Mouse (Mus musculus) forebrain, postnatal 0 days (tissue): ENCODE results near the gene Primpol. TPM values are rescaled to one million over a fixed set of nuclear protein-coding genes. Genes with fewer than 3 reads are reported as not detected.
A peak's percentile ranks its signal among the peaks of the same experiment; 100 is the strongest.

Experiments
- ATAC-seq: fragments of 200-750 bp; cut with Nextera tagmentation; 2 replicates; pipeline ENCODE4 v1.8.0; 2017; ENCODE audit warnings: mild to moderate bottlenecking, moderate library complexity
- DNase-seq: peaks from one replicate; pipeline ENCODE4 v3.0.0-alpha.2; 2015
- H3K27ac ChIP-seq: fragments of 300-500 bp; sonication (generic); 2 replicates; pipeline ENCODE4 v1.5.1; 2014; ENCODE audit warnings: low read depth, mild to moderate bottlenecking, antibody characterized with exemption, low read length, moderate library complexity, mixed read lengths
- H3K27me3 ChIP-seq: fragments of 300-500 bp; sonication (generic); 2 replicates; pipeline ENCODE4 v1.6.1; 2014; ENCODE audit warnings: mild to moderate bottlenecking, low read length, mixed read lengths; ENCODE audit not compliant: insufficient read depth
- H3K36me3 ChIP-seq: fragments of 300-500 bp; sonication (generic); 2 replicates; pipeline ENCODE4 v1.6.1; 2014; ENCODE audit warnings: mild to moderate bottlenecking, moderate library complexity; ENCODE audit not compliant: insufficient read depth
- H3K4me1 ChIP-seq: fragments of 300-500 bp; sonication (generic); 2 replicates; pipeline ENCODE4 v1.6.1; 2014; ENCODE audit warnings: antibody characterized with exemption; ENCODE audit not compliant: insufficient read depth
- H3K4me2 ChIP-seq: fragments of 300-500 bp; sonication (generic); 2 replicates; pipeline ENCODE4 v1.6.1; 2014; ENCODE audit warnings: low read depth, mild to moderate bottlenecking, moderate library complexity
- H3K4me3 ChIP-seq: fragments of 300-500 bp; sonication (generic); 2 replicates; pipeline ENCODE4 v1.5.1; 2014; ENCODE audit warnings: low read depth, low read length, mixed read lengths
- H3K9ac ChIP-seq: fragments of 300-500 bp; sonication (generic); 2 replicates; pipeline ENCODE4 v1.6.1; 2014; ENCODE audit warnings: mild to moderate bottlenecking
- H3K9me3 ChIP-seq: fragments of 300-500 bp; sonication (generic); 2 replicates; pipeline ENCODE4 v1.6.1; 2016; ENCODE audit warnings: low read length
- CTCF ChIP-seq: sonication (generic); IDR thresholded peaks from 2 replicates; pipeline ENCODE4 v1.5.1; 2016; ENCODE audit warnings: antibody characterized with exemption, control low read depth, low read depth
- WGBS: fragments of 180-500 bp; shearing (Covaris S2); extraction: QIAGEN DNeasy Blood & Tissue Kit; methylation state at CpG from one replicate; pipeline ENCODE4 v1.1.7; 2014; 5-methylcytosine and 5-hydroxymethylcytosine counted together
- polyA plus RNA-seq: library from polyadenylated mRNA; unstranded; fragments of >200 nt; fragmentation: Nextera tagmentation; extraction: Ambion mirVana; gene quantifications from 2 replicates; pipeline ENCODE4 v1.2.1, GENCODE M21; 2015
- total RNA-seq: library from RNA; depleted of rRNA; stranded (reverse); fragments of >200 nt; gene quantifications from 2 replicates; pipeline ENCODE4 v1.2.3, GENCODE M21; 2014

Gene Primpol
- total and polyA plus RNA-seq, 2 experiments from 2014 or later, result 3.8 to 5.4 TPM

DNA sequence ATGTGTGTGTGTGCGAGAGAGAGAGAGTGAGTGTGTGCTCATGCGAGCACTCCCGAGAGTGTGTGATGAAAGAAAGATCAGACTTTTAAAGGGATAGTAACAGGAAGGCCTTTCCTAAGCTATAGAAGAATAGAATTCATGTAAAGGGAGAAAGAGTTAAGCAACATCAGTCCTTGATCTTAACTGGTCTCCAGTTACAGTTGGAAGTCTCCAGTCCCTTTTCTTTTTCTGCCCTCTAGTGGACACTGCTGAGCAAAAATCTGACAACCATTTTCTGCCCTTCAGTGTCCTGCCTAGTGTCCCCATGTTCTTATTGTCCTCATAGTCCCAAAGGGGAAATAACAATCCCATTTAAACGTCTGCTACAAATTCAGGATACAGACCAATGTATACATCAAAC lies 69.8 kb downstream of the Primpol start:
- peak; percentile 77 for TF ChIP-seq CTCF
- H3K27ac ChIP-seq, result no peak overlapping the region
- no peaks in the 10 kb centered on the region for H3K36me3 ChIP-seq
- DNase-seq (peak; percentile 68), ATAC-seq (no peak)
- peaks cover 2% of the 10 kb centered on the region; the same call in 1 of the 2 replicates for H3K4me1 ChIP-seq
- H3K9me3 ChIP-seq, result no peaks in the 10 kb centered on the region
- WGBS, result 49% methylated on average over 4 of the region's 4 CpGs
- no peaks in the 10 kb centered on the region for H3K27me3 ChIP-seq
- H3K9ac ChIP-seq, result no peak overlapping the region
- no peak overlapping the region for H3K4me3 ChIP-seq
- H3K4me2 ChIP-seq, result no peak overlapping the region

DNA sequence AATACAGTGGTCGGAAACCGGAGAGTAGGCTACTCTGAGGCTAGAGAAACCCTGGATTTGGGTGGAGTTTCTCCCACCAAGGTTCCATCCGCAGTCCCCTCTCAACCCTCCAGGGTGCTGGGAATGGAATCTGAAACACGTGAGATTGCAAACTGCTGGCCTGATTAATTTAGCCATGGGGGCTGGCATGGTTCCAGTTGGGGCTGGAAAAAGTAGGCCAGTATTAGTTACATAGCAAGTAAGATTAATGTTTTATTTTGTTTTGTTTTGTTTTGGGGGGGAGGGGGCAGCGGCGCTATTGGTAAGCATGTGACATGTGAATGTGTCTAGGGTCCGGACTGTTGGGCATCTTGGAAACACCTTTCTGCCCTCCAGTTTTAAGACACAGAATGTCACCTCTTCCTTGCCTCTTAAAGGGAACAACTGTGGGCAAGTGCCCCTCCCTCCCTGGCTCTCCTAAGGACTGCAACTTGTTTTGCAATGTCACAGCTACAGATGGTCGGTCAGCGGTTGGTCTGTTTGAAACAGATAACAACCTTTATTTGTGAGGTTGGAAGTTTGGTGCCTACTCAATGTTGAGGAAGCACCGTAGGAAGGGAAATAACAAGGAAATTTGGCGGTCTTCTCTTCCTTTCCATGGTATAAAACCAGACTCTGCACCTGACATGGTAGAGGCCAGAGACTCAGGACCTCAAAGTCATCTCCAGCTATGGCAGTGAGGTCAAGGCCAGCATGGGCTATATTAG lies 70.4 kb downstream of the Primpol start:
- Histone ChIP-seq H3K9me3 (no peaks in the 10 kb centered on the region), H3K36me3 (no peaks in the 10 kb centered on the region), H3K27ac (no peak overlapping the region), H3K9ac (no peak overlapping the region), H3K4me3 (no peak overlapping the region), H3K4me1 (peaks cover 2% of the 10 kb centered on the region; the same call in 1 of the 2 replicates), H3K4me2 (no peak overlapping the region), H3K27me3 (no peaks in the 10 kb centered on the region)
- 76% methylated on average over 11 of the region's 11 CpGs for WGBS
- ATAC-seq (no peak), DNase-seq (no peak)
- no peak for TF ChIP-seq CTCF

DNA sequence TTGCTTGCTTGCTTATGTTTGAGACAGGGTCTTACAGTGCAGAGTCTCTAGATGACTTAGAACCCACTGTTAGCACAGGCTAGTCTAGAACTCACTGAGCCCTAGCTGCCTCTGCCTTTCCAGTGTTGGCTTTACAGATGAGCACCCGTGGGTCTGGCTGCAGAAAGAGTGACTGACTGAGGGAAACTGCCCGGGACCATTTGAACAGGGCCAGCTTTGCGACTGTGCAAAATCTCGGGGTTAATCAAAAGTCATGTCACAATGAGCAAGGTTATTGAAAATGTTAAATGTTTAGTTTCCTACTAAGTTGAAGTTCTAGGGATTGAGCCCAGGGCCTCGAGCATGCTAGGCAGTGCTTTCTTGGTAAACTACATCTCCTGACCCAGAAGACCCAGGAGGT lies 71.2 kb downstream of the Primpol start:
- Histone ChIP-seq H3K36me3 (no peaks in the 10 kb centered on the region), H3K4me3 (no peak overlapping the region), H3K9me3 (no peaks in the 10 kb centered on the region), H3K9ac (no peak overlapping the region), H3K27ac (no peak overlapping the region), H3K27me3 (no peaks in the 10 kb centered on the region), H3K4me1 (no peaks in the 10 kb centered on the region), H3K4me2 (no peak overlapping the region)
- DNase-seq (no peak), ATAC-seq (no peak)
- WGBS, result 86% methylated on average over 5 of the region's 5 CpGs
- TF ChIP-seq CTCF, result no peak

DNA sequence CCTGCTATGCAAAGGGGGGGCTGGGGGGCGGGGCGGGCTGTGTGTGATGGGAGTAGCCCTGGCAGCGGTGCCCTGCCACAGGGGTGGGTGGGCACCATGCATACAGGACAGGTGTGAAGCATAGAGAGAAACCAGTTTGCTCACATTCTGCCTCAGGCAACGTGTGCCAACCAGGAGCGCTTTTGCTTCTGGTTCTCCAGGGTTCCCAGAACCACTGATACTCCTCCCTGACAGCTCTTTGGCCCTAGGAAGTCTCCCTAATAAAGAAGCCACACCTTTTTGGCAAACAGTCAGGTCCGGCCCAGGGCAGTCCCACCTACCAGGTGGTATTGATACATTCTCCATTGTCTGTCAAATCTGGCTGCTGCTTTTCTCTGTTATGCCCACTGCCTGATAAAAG lies 73.3 kb downstream of the Primpol start:
- WGBS, result 71% methylated on average over 6 of the region's 6 CpGs
- Histone ChIP-seq H3K36me3 (no peaks in the 10 kb centered on the region), H3K27me3 (no peaks in the 10 kb centered on the region), H3K4me1 (no peaks in the 10 kb centered on the region), H3K27ac (no peak overlapping the region), H3K4me2 (no peak overlapping the region), H3K9me3 (no peaks in the 10 kb centered on the region), H3K4me3 (no peak overlapping the region), H3K9ac (no peak overlapping the region)
- no peak for DNase-seq
- ATAC-seq, result no peak
- no peak for TF ChIP-seq CTCF

DNA sequence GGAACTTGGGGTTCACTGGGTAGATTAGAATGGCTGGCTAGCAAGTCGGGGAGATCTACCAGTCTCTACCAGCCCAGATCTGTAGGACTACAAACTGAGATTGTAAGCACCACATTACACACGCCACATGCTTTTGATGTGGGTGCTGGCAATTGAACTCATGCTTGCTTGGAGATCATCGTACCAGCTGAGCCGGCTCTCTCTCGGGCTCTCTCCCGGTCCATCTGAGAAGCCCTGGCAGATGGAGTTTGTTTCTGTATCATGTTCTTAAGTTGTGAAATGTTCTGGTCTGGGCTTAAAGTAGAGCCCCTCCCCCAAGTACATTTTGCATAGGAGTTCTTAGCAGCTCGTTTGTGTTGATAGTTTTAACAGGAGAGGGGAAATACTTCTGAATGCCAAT lies 73.8 kb downstream of the Primpol start:
- Histone ChIP-seq H3K27ac (no peak overlapping the region), H3K9ac (no peak overlapping the region), H3K4me3 (no peak overlapping the region), H3K9me3 (no peaks in the 10 kb centered on the region), H3K27me3 (no peaks in the 10 kb centered on the region), H3K4me1 (no peaks in the 10 kb centered on the region), H3K4me2 (no peak overlapping the region), H3K36me3 (no peaks in the 10 kb centered on the region)
- DNase-seq (no peak), ATAC-seq (peak; percentile 59)
- 60% methylated on average over 7 of the region's 7 CpGs for WGBS
- no peak for TF ChIP-seq CTCF

DNA sequence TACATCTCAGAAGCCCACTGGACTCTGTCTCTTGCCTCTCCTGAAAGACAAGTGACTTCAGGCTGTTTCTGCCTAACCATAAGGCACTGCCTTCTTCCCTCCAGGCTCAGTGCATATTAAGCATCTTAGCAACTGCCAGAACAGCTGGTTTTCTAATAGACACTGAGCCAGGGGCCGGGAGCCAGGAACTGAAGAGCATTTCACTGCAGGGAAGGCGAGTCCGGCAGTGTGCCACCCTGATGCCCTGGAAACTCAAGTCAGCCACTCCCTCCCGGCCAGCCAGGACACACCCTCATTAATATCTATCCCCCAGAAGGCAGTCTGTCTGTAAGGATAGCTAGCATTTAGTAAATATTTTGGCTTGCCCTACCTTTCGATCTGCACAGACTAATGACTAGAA lies 77.3 kb downstream of the Primpol start:
- Histone ChIP-seq H3K9ac (no peak overlapping the region), H3K9me3 (no peaks in the 10 kb centered on the region), H3K4me2 (no peak overlapping the region), H3K4me3 (no peak overlapping the region), H3K4me1 (no peaks in the 10 kb centered on the region), H3K27ac (no peak overlapping the region), H3K27me3 (no peaks in the 10 kb centered on the region), H3K36me3 (peaks cover 12% of the 10 kb centered on the region; the same call in 1 of the 2 replicates)
- peak; percentile 69; the same call in 1 of the 2 replicates for ATAC-seq
- TF ChIP-seq CTCF, result no peak
- peak; percentile 43 for DNase-seq
- 39% methylated on average over 5 of the region's 5 CpGs for WGBS

DNA sequence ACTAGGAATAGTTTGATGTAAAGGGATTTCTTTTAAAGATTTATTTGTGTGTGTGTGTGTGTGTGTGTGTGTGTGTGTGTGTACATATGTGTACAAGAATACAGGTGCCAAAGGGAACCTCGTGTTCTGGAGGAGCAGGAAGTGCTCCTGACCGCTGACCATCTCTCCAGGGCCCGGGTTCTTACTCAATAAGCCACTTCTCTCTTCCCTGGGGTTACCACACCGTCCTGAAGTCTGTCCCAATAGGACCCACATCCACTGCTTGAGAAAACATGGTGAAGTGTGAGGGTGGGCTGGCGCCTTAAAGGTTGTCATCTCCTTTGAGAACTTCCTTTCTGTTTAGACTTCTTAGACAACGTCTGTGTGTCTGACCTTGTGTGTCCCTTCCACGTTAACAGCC lies 83.1 kb downstream of the Primpol start:
- ATAC-seq (no peak), DNase-seq (no peak)
- Histone ChIP-seq H3K36me3 (peaks cover 30% of the 10 kb centered on the region), H3K4me2 (no peak overlapping the region), H3K4me1 (no peaks in the 10 kb centered on the region), H3K27me3 (no peaks in the 10 kb centered on the region), H3K9me3 (no peaks in the 10 kb centered on the region), H3K9ac (no peak overlapping the region), H3K4me3 (no peak overlapping the region), H3K27ac (no peak overlapping the region)
- TF ChIP-seq CTCF, result no peak
- WGBS, result 90% methylated on average over 7 of the region's 7 CpGs
